Mouse (Mus musculus): Measurements from ENCODE around the gene Olfr1344.
"Not testable (repeated sequence)": the region's sequence is repeated elsewhere in the genome, so short reads cannot be mapped to it uniquely, and the experiment has no call there.

Gene Olfr1344
- long read RNA-seq, experiment 1 = 0 reads
- long read RNA-seq, experiment 2 = 0 reads

DNA sequence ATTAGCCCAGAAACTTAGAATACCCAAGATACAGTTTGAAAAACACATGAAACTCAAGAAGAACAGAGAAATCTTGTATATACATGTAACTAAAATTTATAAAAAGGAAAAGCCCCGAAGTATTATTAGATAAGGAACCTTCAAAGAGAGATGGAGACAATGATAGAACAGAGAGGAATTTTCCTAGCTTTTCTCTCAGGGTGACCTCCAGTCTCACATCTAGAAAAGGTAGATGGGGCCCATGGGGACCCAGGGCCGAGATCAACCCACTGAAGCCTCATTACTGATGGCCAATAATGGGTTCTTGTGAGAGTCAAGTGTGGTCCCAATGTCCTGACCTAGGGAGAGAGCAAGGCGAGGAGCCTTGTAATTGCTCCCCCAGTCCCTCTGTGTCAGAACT, at the start of gene Olfr1344:
TSS of gene Olfr1344 (plus strand) at position 301 of the 400 bp plus-strand sequence.
- intact Hi-C loops (cut with DNase I) = loop anchor here (5.0 to 10.0 kb wide), 2 partner anchors 256 to 479 kb away; partner anchors contain the start of gene Zim1

DNA sequence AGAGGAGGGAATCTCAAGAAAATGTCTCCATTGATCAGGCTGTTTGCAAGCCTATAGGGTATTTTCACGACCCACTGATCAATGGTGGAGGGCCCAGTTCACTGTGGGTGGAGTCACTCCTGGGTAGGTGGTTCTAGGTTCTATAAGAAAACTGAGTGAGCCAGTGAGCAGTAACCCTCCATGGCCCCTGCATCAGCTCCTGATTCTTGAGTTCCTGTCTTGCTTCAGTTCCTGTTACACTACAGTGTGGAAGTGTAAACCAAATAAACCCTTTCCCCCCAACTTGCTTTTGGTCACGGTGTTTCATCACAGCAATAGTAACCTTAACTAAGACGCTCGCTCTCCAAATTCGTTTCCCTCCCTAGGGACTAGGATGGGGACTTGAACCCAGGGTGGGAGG, 49.5 kb upstream of the Olfr1344 start:
- intact Hi-C loops (cut with DNase I) = no loop called here

- intact Hi-C loops (cut with DNase I) = no loop called here
These were observed 49.0 kb upstream of the Olfr1344 start for GRCm38 (mm10) chr7:6389449-6389848.

- intact Hi-C loops (cut with DNase I) = no loop called here
These were observed 40.2 kb upstream of the Olfr1344 start, which contains the start of gene Smim17 for GRCm38 (mm10) chr7:6397996-6398975. Smim17 (plus strand) TSS chr7:6398715.

DNA sequence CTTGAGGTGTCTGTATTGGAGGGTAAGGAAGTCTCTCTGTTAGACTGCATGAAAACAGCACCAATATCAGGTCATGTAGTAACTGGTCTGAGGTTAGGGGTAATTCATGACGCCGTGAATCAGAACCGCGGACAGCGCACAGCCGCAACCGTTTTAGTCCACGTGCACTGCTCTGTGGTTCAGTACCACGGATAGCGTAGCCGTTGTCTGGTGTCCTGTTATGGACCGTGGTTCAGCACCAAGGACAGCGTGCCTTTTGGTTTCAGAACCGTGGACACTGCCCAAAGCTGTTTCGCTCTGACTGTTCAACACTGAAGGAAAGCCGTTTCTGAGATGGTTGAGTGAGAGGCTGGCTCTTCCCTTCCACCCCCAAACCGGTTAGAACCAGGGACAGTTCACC, 28.4 kb upstream of the Olfr1344 start, which contains the start of gene Gm20715:
TSS of gene Gm20715 (plus strand) at position 235 of the 400 bp plus-strand sequence.
- intact Hi-C loops (cut with DNase I) = no loop called here

- intact Hi-C loops (cut with DNase I) = no loop called here
These were observed 23.7 kb upstream of the Olfr1344 start for GRCm38 (mm10) chr7:6414626-6415441.

DNA sequence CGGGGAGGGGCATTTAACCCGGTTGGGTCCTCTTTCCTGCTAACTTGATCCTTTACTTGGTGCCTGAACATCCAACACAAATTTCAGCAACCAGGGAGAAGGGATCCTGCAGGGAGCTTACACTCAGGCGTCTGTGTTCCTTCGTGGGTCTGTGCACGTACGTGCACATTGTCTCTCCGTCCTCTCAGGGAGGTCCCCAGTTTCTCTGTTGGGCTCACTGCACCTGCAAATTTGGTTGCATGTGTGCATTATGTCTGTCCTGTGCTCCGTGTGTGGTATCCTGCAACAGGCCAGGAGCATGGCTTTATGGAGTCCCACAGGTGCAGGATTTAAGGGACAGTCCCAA, 23.1 kb upstream of the Olfr1344 start:
- intact Hi-C loops (cut with DNase I) = no loop called here

GRCm38 (mm10) chr7:6419894-6420293, 18.6 kb upstream of the Olfr1344 start:
- intact Hi-C loops (cut with DNase I) = no loop called here

DNA sequence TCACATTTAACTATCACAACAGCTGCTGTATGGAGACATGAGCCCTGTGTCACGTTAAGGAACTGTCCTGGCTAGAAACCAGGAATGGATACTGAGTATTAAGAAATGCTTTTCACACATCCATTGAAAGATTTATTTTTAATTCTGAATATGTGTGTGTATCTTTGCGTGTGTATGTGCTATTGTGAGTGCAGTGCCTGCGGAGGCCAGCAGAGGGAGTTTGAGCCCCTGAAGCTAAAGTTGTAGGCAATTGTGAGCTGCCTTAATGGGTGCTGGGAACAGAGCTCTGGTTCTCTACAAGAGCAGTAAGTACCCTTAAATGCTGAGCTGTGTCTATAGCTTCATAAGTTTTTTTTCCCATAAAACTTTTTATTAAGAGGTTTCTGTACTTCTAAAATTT, 9.1 kb upstream of the Olfr1344 start:
- intact Hi-C loops (cut with DNase I) = no loop called here

DNA sequence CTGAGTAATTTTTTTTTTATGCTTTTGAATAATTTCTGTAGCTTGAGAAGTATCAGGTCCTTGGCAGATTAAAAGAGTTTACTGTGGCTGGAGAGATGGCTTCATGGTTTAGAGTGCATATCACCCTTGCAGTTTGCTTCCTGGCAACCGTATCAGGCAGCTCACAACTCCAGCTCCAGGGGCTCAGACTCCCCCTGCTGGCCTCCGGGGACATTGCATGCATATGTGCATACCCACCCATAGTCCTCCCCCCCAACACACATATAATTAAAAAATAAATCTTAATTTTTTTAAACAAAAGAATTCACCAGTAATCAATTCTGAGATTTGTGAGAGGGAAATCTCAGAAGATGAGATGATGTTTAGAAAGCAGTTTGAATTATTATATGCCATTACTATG, 8.1 kb upstream of the Olfr1344 start:
- intact Hi-C loops (cut with DNase I) = loop anchor here (2.0 to 10.0 kb wide), 2 partner anchors 72 to 264 kb away; partner anchors contain the start of gene Zim1

GRCm38 (mm10) chr7:6441173-6441572, 2.7 kb downstream of the Olfr1344 start:
- intact Hi-C loops (cut with DNase I) = no loop called here

GRCm38 (mm10) chr7:6447771-6448170, 9.3 kb downstream of the Olfr1344 start:
- intact Hi-C loops (cut with DNase I) = no loop called here

GRCm38 (mm10) chr7:6455868-6456267, 17.4 kb downstream of the Olfr1344 start, which contains the start of gene Olfr1336:
Olfr1336 (plus strand) TSS chr7:6456168.
- intact Hi-C loops (cut with DNase I) = no loop called here

DNA sequence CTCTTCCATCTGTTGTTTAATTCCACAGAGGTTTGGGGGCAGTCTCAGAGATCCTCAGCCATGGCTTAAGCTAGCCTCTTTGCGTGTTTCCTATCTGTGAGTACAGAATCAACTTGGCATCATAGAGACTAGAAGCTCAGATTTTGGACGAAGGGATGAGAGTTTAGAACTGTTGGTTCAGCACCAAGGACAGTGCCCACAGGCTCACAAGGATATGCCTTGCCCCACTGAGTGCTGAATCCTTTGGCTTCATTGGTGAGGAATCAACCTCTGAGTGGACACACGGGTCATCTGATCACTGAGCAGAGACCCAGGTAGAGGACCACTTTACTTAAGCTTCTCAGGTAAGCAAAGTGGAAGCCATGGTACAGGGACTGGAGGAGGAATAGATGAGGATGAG, 17.9 kb downstream of the Olfr1344 start:
- intact Hi-C loops (cut with DNase I) = no loop called here

- intact Hi-C loops (cut with DNase I) = no loop called here
These were observed 28.5 kb downstream of the Olfr1344 start, which contains the start of gene Olfr1346 for GRCm38 (mm10) chr7:6466951-6467350. Olfr1346 (plus strand) TSS chr7:6467101.

DNA sequence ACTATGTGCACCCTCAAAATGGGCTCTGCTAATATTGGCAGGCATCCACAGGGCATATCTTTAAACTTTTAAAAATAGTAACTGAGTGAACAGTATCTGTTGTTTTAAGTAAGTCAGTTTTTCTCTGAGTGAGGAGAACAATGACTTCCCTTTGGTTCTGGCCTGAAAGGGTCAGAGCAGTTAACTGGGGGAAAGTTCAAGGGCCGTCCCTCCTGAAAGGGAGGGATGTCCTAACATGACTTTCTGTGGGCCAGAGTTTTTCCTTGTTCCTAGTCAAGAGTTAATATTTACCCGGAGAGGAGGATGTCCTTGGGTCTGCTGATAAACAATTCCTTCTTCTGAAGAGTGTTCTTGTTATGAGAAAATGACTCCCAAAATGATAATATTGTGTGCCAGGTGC, 39.1 kb downstream of the Olfr1344 start:
- intact Hi-C loops (cut with DNase I) = not testable (repeated sequence)

- intact Hi-C loops (cut with DNase I) = no loop called here
These were observed 48.4 kb downstream of the Olfr1344 start, which contains the start of gene Olfr5 for GRCm38 (mm10) chr7:6486841-6487240. Olfr5 (minus strand) TSS chr7:6486941.
